Mouse (Mus musculus) adrenal gland, postnatal 10 days (tissue): Measurements from ENCODE around the gene Wbp2nl. TPM values are rescaled to one million over a fixed set of nuclear protein-coding genes. Genes with fewer than 3 reads are reported as not detected.

Source experiments
- DNase-seq: peaks from one replicate; pipeline ENCODE4 v3.0.0; 2021; ENCODE audit warnings: mixed read lengths
- long read RNA-seq, 2 experiments: library from polyadenylated mRNA; stranded (forward); transcript quantifications; one replicate each; pipeline ENCODE4 v2.0.0; 2021
- total RNA-seq, 2 experiments: library from RNA; stranded (reverse); gene quantifications; 2 replicates each; pipeline ENCODE4 v1.2.3; 2021

Gene Wbp2nl
- total RNA-seq = under 1 TPM in 1 of 2 experiments, not detected in 1; 0.48 TPM
- long read RNA-seq, experiment 1 = 0 reads
- long read RNA-seq, experiment 2 = 0 reads

DNA sequence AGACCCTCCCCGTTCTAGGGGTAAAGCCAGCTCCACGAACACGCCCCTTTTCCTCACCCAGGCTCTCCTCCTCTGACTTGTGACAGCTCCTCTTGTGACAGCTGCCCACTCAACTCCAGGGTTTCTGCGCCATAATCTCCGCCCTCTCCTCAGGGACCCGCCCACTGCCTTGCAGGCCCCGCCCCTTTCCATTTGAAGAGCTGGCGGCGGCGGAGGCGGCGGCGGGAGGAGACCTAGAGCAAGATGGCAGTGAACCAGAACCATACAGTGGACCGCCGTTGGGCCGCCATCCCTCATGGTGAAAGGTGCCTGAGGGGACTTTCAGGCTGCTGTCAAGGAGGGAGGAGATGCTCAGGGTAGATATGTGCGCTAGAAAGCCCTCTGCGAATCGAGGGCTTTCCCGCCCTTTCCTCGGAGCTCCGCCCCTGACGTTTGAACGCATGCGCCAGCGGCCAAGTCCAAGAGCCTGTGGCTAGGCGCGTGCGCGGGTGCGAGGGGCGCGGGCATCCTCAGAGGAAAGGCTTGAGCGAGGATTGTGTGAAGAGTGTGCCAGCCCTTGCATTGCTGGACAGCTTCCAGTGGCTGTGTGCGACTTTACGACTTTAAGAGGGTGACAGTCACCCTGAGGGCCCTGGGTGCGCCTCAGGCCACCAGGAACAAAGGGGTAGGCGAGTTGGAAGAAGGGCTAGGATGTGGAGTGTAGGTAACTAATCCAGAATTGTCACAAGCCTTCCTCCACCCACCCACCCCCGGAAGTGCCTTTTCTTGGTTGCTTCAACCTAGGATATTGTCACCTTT, at the start of gene Wbp2nl:
Gene Wbp2nl, plus strand, starts transcription at position 191 of the 798 bp plus-strand sequence.
- no peak for DNase-seq

GRCm38 (mm10) chr15:82251579-82251978, 47.2 kb upstream of the Wbp2nl start:
- no peak for DNase-seq

DNA sequence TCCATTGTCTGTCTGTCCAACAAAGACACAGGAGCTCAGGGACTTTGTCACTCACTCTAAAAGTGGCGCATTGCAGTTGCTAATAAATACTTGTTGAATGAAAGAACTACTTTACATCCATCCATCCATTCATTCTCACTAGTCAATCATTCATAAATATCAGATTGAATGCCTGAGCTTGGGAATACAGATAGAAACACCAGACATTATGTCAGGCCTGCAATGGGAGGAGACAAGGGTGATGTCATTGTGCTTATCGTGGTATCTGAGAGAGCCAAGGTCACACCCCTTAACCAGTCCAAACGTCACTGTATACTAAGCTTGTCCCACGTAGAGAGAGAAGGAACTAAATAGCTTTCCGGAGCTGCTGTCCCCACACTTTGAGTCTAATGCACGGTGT, 46.7 kb upstream of the Wbp2nl start, which contains the start of gene 1500009C09Rik:
Gene 1500009C09Rik, plus strand, starts transcription at position 301 of the 400 bp plus-strand sequence.
- DNase-seq = no peak

DNA sequence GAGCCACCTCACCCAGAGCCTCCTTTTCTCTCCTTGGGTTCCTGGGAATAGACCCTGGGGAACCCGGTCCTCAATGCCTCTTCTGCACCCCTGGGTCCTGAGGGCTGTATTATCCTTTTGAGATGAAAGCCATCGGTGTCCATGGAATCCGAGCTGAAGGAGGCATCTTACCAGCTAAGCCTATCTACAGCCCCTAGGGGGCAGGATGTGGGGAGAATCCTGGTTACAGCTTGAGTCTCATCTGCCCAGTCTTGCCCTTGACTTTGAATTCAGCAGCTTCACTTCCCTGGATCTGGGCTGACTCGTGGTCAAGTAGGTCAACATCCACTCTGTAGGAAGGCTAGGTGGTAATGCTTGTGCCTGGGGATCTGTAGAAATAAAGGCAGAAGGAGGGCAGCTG, 43.5 kb upstream of the Wbp2nl start:
- no peak for DNase-seq

GRCm38 (mm10) chr15:82255944-82256383, 42.8 kb upstream of the Wbp2nl start:
- DNase-seq = no peak

- DNase-seq = peak; percentile 82
These were observed 39.2 kb upstream of the Wbp2nl start for GRCm38 (mm10) chr15:82259510-82259909.

GRCm38 (mm10) chr15:82266356-82266755, 32.4 kb upstream of the Wbp2nl start:
- DNase-seq = peak; percentile 78

- DNase-seq = no peak
These were observed 30.6 kb upstream of the Wbp2nl start for GRCm38 (mm10) chr15:82268185-82268584.

DNA sequence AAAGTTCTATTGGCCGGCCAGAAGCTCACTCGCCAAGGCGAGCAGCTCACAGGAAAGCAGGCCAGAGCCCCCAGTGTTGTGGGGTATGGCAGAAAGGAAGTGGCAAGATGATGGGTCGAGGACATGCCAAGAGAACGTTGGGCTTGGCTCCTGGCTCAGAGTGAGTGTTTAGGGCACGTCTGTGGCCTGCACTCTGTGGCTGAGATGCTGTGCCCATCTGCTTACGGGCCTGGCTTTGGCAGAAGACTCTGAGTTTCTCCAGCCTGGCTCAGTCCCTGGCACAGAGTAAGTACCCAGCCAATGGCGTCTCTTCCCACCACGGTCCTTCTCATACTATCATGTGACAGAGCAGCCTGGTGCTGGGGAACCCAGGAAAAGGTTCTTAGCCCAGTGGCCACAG, 30.0 kb upstream of the Wbp2nl start:
- no peak for DNase-seq

DNA sequence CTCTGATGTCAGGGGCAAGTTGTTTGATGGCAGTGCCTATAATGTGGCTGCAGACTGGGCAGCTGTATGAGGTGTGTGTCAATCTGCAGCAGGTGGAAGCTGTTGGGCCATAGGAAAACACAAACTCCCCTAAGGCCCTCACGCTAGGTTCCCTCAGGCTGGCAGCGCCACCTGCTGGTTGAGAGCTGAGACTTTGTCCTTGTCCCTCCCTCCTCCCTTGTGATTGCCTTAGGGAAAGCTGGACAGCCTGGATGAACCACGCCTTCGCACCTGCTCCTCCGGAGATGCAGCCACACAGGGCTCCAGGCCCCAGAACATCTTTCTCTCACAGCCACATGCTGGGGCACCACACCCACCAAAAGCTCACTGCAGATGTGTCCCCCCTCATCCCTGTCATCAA, 27.6 kb upstream of the Wbp2nl start:
- DNase-seq = peak; percentile 84

GRCm38 (mm10) chr15:82272295-82272694, 26.5 kb upstream of the Wbp2nl start:
- DNase-seq = no peak

GRCm38 (mm10) chr15:82274593-82274926, 24.2 kb upstream of the Wbp2nl start, which contains the start of gene Sept3:
Sept3 (plus strand) TSS chr15:82274893.
- DNase-seq = no peak

DNA sequence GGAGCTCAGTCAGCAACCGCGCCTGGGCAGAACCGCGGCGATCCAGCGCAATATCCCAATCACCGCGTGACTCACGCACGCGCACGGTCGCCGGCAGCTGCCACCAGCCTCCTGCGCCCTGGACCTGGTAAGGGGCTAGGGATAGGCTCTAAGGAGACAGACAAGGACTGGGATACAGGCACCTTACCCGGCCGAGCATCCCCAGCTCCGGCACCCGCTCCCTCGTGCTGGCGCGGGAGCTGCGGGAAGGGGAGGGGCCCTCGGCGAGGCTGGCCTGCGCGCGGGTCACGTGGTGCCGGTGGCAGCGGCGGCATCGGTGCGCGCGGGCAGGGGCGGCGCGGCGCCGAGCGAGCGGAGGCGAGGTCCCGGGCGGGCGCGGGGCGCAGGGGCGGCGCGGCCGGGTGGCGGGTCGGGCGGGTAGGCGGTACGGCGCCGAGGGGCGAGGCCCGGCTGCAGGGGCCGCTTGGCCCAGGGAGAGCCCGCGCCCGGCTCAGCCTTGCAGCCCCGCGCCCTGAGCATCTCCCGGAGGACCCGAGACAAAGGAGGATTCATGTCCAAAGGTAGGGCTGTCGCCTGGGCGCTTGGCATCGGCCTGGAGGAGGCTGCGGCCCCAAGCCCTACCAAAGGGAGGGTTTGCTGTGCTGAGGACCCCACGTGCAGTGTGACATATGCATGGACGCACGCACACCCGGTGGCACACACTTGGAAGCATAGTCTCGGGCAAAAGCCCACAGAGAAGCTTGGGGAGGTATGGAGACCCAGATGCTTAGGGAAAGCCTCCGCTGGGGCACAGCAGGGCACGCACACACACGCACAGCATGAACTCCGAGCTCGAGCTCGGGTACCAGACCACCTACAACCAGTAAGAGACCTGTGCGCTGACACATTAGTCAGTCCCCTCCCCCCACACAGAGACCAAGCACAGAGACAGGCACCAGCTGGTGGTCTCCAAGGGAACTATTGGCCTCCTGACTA, 23.5 kb upstream of the Wbp2nl start:
- DNase-seq = peak; percentile 65

DNA sequence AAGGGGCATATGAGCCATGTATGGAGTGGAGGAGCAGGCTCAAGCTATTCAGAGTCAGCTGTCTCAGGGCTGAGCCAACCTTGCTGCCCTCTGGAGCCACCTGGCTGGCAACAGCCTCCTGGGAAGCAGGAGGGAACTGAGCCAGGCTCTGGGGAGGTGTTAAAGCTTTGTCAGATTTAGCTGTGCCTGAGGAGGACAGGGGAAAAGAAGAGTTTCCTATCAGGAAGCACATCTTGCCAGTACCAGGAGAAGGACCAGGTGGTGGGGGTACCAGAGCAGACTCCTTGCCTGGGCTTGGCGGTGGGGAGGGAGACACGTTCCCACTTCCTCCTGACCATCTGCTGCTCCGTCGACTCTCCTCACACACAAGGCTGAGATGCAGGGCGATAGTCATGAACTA, 21.2 kb upstream of the Wbp2nl start:
- no peak for DNase-seq

GRCm38 (mm10) chr15:82280638-82281037, 18.1 kb upstream of the Wbp2nl start:
- DNase-seq = no peak

DNA sequence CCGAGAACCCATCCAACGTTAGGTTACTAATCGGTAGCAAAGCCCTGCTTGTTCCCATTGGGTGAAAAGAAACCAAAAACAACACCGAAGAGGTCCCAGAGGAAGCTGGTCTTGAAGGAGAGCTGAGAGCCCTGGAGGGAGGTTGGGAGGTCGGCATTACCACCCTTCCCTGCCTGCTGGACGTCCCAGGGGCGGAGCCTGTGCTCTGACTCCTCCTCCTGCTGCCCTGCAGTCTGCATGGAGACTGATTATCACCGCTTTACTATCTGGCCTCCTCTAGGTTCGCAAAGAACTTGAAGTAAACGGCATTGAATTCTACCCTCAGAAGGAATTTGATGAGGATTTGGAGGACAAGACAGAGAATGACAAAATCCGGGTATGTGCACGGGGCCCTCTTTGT, 12.6 kb upstream of the Wbp2nl start:
- no peak for DNase-seq

GRCm38 (mm10) chr15:82290252-82290651, 8.5 kb upstream of the Wbp2nl start:
- DNase-seq = no peak

DNA sequence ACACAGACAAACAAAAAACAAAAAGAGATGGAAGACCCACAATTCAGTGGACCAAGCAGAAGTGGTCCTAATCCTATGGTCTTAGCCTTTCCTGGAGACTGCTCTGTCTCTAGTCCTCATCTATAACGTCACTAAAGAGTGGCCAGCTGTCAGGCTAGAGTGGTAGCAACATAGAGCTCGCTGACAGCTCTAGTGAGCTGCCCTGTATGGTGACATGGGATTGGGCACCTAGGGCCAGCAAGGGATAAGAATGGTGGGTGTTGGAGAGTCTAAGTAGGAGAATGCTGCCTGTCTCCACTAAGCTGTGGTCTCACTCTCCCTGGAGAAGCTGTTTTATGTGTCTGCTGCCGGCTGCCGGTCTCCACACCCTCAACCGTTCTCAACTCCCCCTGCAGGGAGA, 5.9 kb upstream of the Wbp2nl start:
- no peak for DNase-seq

GRCm38 (mm10) chr15:82293271-82293711, 5.5 kb upstream of the Wbp2nl start:
- no peak for DNase-seq

DNA sequence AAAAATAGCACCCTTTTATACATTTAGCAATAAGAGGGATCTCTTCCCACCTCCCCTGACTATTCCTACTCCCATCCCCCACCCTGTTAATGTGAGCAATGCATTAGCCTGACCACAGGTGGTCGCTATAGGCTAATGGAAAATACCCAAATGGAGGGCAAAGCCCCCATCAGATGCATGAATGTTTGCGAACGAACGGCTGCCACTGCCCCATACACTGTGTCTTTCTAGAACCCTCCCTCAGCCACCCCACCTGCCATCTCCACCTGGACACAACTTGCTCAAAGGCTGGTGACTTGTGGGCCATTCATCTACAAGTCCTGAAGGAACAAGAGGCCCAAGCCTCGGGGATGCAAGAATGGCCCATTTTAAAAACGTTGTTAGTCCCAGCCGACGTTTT, 4.7 kb upstream of the Wbp2nl start:
- no peak for DNase-seq

GRCm38 (mm10) chr15:82307107-82307506, 8.4 kb downstream of the Wbp2nl start:
- no peak for DNase-seq

- no peak for DNase-seq
These were observed 9.7 kb downstream of the Wbp2nl start for GRCm38 (mm10) chr15:82308416-82308815.

- peak; percentile 50 for DNase-seq
These were observed 19.1 kb downstream of the Wbp2nl start for GRCm38 (mm10) chr15:82317839-82318238.
